Comparison of ENCODE assay signal across 10 mouse cellular contexts in genomic region chr2:125667184-125667583, GRCm38 (mm10). TPM values are rescaled to one million over a fixed set of nuclear protein-coding genes. Genes with fewer than 3 reads are reported as not detected.
DNase-seq lines count a peak whose midpoint lies in the region; ATAC-seq and TF ChIP-seq lines count a peak whose summit lies in the region.
"Had no signal": no experiment of that assay in that cellular context is flagged by ENCODE, and none has a peak within 500 bp of the region (broad histone marks: within the 10 kb centered on the region; RNA-seq: fewer than 3 reads in every experiment).

No protein-coding gene starts in this region.

- ATAC-seq in midbrain, postnatal 0 days (ENCODE audit: low FRiP score), result no peak
- ATAC-seq in midbrain, embryonic 14.5 days (ENCODE audit: low FRiP score, low TSS enrichment), result no peak
- peak; percentile 84 for ATAC-seq in stomach, embryonic 15.5 days (ENCODE audit: insufficient read depth, low FRiP score, low read depth)
- ATAC-seq in hindbrain, embryonic 11.5 days (ENCODE audit: low FRiP score), result no peak

- 63% methylated on average over 5 of the region's 5 CpGs for WGBS in midbrain, postnatal 0 days
- WGBS in midbrain, embryonic 14.5 days, result 76% methylated on average over 5 of the region's 5 CpGs
- WGBS in bone marrow, adult 2 months, result under 1% methylated on average over 5 of the region's 5 CpGs
- WGBS in stomach, embryonic 15.5 days, result 37% methylated on average over 5 of the region's 5 CpGs
- WGBS in hindbrain, embryonic 11.5 days, result 76% methylated on average over 5 of the region's 5 CpGs

- H3K9ac ChIP-seq in midbrain, postnatal 0 days (replicated peaks; ENCODE audit: low read length, poor library complexity, severe bottlenecking), result no peak overlapping the region
- H3K9ac ChIP-seq in midbrain, embryonic 14.5 days (replicated peaks; ENCODE audit: low read length), result no peak overlapping the region
- no peak overlapping the region for H3K9ac ChIP-seq in stomach, embryonic 15.5 days
- no peak overlapping the region for H3K9ac ChIP-seq in hindbrain, embryonic 11.5 days (ENCODE audit: low read depth, low read length)
- H3K9ac ChIP-seq: hindbrain, embryonic 15.5 days; neural tube, embryonic 15.5 days had no signal

- H3K27me3 ChIP-seq in midbrain, postnatal 0 days (ENCODE audit: insufficient read depth, low read length), result no peaks in the 10 kb centered on the region
- H3K27me3 ChIP-seq in midbrain, embryonic 14.5 days (ENCODE audit: control insufficient read depth, insufficient read depth, low read length), result no peaks in the 10 kb centered on the region
- H3K27me3 ChIP-seq in stomach, embryonic 15.5 days (replicated peaks), result no peaks in the 10 kb centered on the region
- H3K27me3 ChIP-seq in hindbrain, embryonic 11.5 days (ENCODE audit: control insufficient read depth, insufficient read depth, low read length), result no peaks in the 10 kb centered on the region
- H3K27me3 ChIP-seq: hindbrain, embryonic 15.5 days; neural tube, embryonic 15.5 days had no signal

- no peak overlapping the region for H3K4me3 ChIP-seq in midbrain, postnatal 0 days (ENCODE audit: low read depth, low read length)
- no peak overlapping the region for H3K4me3 ChIP-seq in midbrain, embryonic 14.5 days (replicated peaks; ENCODE audit: low read depth, low read length)
- no peak overlapping the region for H3K4me3 ChIP-seq in bone marrow, adult 2 months (replicated peaks; ENCODE audit: control insufficient read depth, low read depth, low read length)
- no peak overlapping the region for H3K4me3 ChIP-seq in stomach, embryonic 15.5 days (replicated peaks)
- H3K4me3 ChIP-seq in hindbrain, embryonic 11.5 days (ENCODE audit: low read depth, low read length), result no peak overlapping the region
- H3K4me3 ChIP-seq: hindbrain, embryonic 15.5 days; neural tube, embryonic 15.5 days had no signal

- H3K4me1 ChIP-seq in midbrain, postnatal 0 days (ENCODE audit: insufficient read depth, low read length), result no peaks in the 10 kb centered on the region
- peaks cover 4% of the 10 kb centered on the region; the same call in 1 of the 2 replicates for H3K4me1 ChIP-seq in midbrain, embryonic 14.5 days (ENCODE audit: control insufficient read depth, insufficient read depth, low read length)
- H3K4me1 ChIP-seq in bone marrow, adult 2 months (ENCODE audit: control insufficient read depth, insufficient read depth, low read length), result peaks cover 3% of the 10 kb centered on the region; the same call in 1 of the 2 replicates
- no peaks in the 10 kb centered on the region for H3K4me1 ChIP-seq in stomach, embryonic 15.5 days
- H3K4me1 ChIP-seq in hindbrain, embryonic 11.5 days (replicated peaks; ENCODE audit: control insufficient read depth, insufficient read depth, low read length), result no peaks in the 10 kb centered on the region
- H3K4me1 ChIP-seq: hindbrain, embryonic 15.5 days had no signal

- no peaks in the 10 kb centered on the region for H3K36me3 ChIP-seq in midbrain, postnatal 0 days (ENCODE audit: insufficient read depth, low read length)
- no peaks in the 10 kb centered on the region for H3K36me3 ChIP-seq in midbrain, embryonic 14.5 days (ENCODE audit: control insufficient read depth, insufficient read depth, low read length)
- H3K36me3 ChIP-seq in stomach, embryonic 15.5 days, result no peaks in the 10 kb centered on the region
- H3K36me3 ChIP-seq in hindbrain, embryonic 11.5 days (ENCODE audit: control insufficient read depth, insufficient read depth, low read length), result no peaks in the 10 kb centered on the region
- H3K36me3 ChIP-seq: hindbrain, embryonic 15.5 days; neural tube, embryonic 15.5 days had no signal

- peak; percentile 40 for TF ChIP-seq CTCF in midbrain, postnatal 0 days (IDR thresholded peaks at IDR 0.05)
- TF ChIP-seq CTCF in bone marrow, adult 2 months (IDR thresholded peaks at IDR 0.05; ENCODE audit: control insufficient read depth, insufficient read depth, low read length), result no peak

- DNase-seq in midbrain, postnatal 0 days (ENCODE audit: low spot score), result no peak
- no peak for DNase-seq in midbrain, embryonic 14.5 days
- DNase-seq in liver, result peak; percentile 59
- DNase-seq in hindbrain, embryonic 11.5 days (ENCODE audit: low spot score), result no peak
- DNase-seq in adrenal gland, postnatal 4 days (ENCODE audit: low spot score in 2 of 2), result no peak
- DNase-seq: adrenal gland, postnatal 14 days had no signal

- TF ChIP-seq POLR2A in bone marrow, adult 2 months (IDR thresholded peaks at IDR 0.05; ENCODE audit: borderline replicate concordance, control insufficient read depth, low read depth, low read length), result no peak

- H3K27ac ChIP-seq in midbrain, postnatal 0 days (ENCODE audit: low read depth, low read length), result no peak overlapping the region
- no peak overlapping the region for H3K27ac ChIP-seq in midbrain, embryonic 14.5 days (replicated peaks; ENCODE audit: low read depth, low read length)
- H3K27ac ChIP-seq in bone marrow, adult 2 months (ENCODE audit: control insufficient read depth, insufficient read depth, low read depth, low read length, poor library complexity), result peak overlapping the region; percentile 52; the same call in 1 of the 2 replicates
- no peak overlapping the region for H3K27ac ChIP-seq in stomach, embryonic 15.5 days
- no peak overlapping the region for H3K27ac ChIP-seq in hindbrain, embryonic 11.5 days (ENCODE audit: low read depth, low read length)
- H3K27ac ChIP-seq: hindbrain, embryonic 15.5 days; neural tube, embryonic 15.5 days had no signal

- no peak overlapping the region for H3K4me2 ChIP-seq in midbrain, postnatal 0 days (ENCODE audit: low read depth, low read length, poor library complexity, severe bottlenecking)
- no peak overlapping the region for H3K4me2 ChIP-seq in midbrain, embryonic 14.5 days (ENCODE audit: low read length)
- no peak overlapping the region for H3K4me2 ChIP-seq in stomach, embryonic 15.5 days
- no peak overlapping the region for H3K4me2 ChIP-seq in hindbrain, embryonic 11.5 days (replicated peaks; ENCODE audit: low read depth, low read length)
- H3K4me2 ChIP-seq: hindbrain, embryonic 15.5 days; neural tube, embryonic 15.5 days had no signal

- H3K9me3 ChIP-seq in midbrain, postnatal 0 days (ENCODE audit: low read length), result no peaks in the 10 kb centered on the region
- H3K9me3 ChIP-seq in midbrain, embryonic 14.5 days (ENCODE audit: control insufficient read depth, low read length), result no peaks in the 10 kb centered on the region
- no peaks in the 10 kb centered on the region for H3K9me3 ChIP-seq in stomach, embryonic 15.5 days
- H3K9me3 ChIP-seq in hindbrain, embryonic 11.5 days (ENCODE audit: control insufficient read depth, low read length), result no peaks in the 10 kb centered on the region
- H3K9me3 ChIP-seq: hindbrain, embryonic 15.5 days; neural tube, embryonic 15.5 days had no signal

RNA-seq across cellular contexts. Expression of gene Eid1, which starts 5.7 kb away (rescaled TPM):
- 428 and 544 TPM in 2 replicates for total RNA-seq in midbrain, postnatal 0 days (2014; rRNA removed)
- polyA plus RNA-seq in midbrain, postnatal 0 days (2015; fragmentation: Nextera tagmentation; extraction: Ambion mirVana), result 421 and 465 TPM in 2 replicates
- polyA plus RNA-seq in midbrain, embryonic 14.5 days (2014; fragmentation: Nextera tagmentation; extraction: Ambion mirVana), result 543 and 574 TPM in 2 replicates
- polyA plus RNA-seq in bone marrow, adult 2 months (2011; ENCODE audit: insufficient read depth, insufficient read length, low replicate concordance, missing spikeins), result 52.8 and 67.1 TPM in 2 replicates
- 139 and 147 TPM in 2 replicates for polyA plus RNA-seq in stomach, embryonic 15.5 days (2015; fragmentation: Nextera tagmentation; extraction: Ambion mirVana)
- 314 and 320 TPM in 2 replicates for polyA plus RNA-seq in hindbrain, embryonic 11.5 days (2014; fragmentation: Nextera tagmentation; extraction: Ambion mirVana)
- 100 to 1,000 TPM; 207 to 216 TPM for total RNA-seq in adrenal gland, postnatal 4 days (2021)

RNA-seq across cellular contexts. Expression of gene Cep152, which starts 42.3 kb away (rescaled TPM):
- total RNA-seq in midbrain, postnatal 0 days (2014; rRNA removed), result 1.0 and 2.7 TPM in 2 replicates
- 1.0 and 1.1 TPM in 2 replicates for polyA plus RNA-seq in midbrain, postnatal 0 days (2015; fragmentation: Nextera tagmentation; extraction: Ambion mirVana)
- 2.2 and 3.9 TPM in 2 replicates for polyA plus RNA-seq in midbrain, embryonic 14.5 days (2014; fragmentation: Nextera tagmentation; extraction: Ambion mirVana)
- 9.6 and 12.9 TPM in 2 replicates for polyA plus RNA-seq in bone marrow, adult 2 months (2011; ENCODE audit: insufficient read depth, insufficient read length, low replicate concordance, missing spikeins)
- 5.2 TPM in 2 replicates for polyA plus RNA-seq in stomach, embryonic 15.5 days (2015; fragmentation: Nextera tagmentation; extraction: Ambion mirVana)
- 7.6 and 9.9 TPM in 2 replicates for polyA plus RNA-seq in hindbrain, embryonic 11.5 days (2014; fragmentation: Nextera tagmentation; extraction: Ambion mirVana)
- total RNA-seq in adrenal gland, postnatal 4 days (2021), result 1 to 10 TPM; 6.9 to 7.6 TPM

RNA-seq across cellular contexts. Expression of gene Shc4, which starts 56.8 kb away (rescaled TPM):
- total RNA-seq in midbrain, postnatal 0 days (2014; rRNA removed), result 6.7 and 9.1 TPM in 2 replicates
- 2.5 and 2.8 TPM in 2 replicates for polyA plus RNA-seq in midbrain, postnatal 0 days (2015; fragmentation: Nextera tagmentation; extraction: Ambion mirVana)
- 2.0 and 2.2 TPM in 2 replicates for polyA plus RNA-seq in midbrain, embryonic 14.5 days (2014; fragmentation: Nextera tagmentation; extraction: Ambion mirVana)
- 0.34 TPM in 1 of 2 replicates, not detected in the other for polyA plus RNA-seq in bone marrow, adult 2 months (2011; ENCODE audit: insufficient read depth, insufficient read length, low replicate concordance, missing spikeins)
- polyA plus RNA-seq in stomach, embryonic 15.5 days (2015; fragmentation: Nextera tagmentation; extraction: Ambion mirVana), result 2.5 and 3.1 TPM in 2 replicates
- polyA plus RNA-seq in hindbrain, embryonic 11.5 days (2014; fragmentation: Nextera tagmentation; extraction: Ambion mirVana), result 1.8 and 2.6 TPM in 2 replicates
- total RNA-seq in adrenal gland, postnatal 4 days (2021), result 1 to 10 TPM; 5.4 to 6.0 TPM
